Mouse (Mus musculus) mature B cell (primary cell): Measurements from ENCODE around the gene Rps5.
"Not testable (repeated sequence)": the region's sequence is repeated elsewhere in the genome, so short reads cannot be mapped to it uniquely, and the experiment has no call there.

Experiments
- in situ Hi-C: fragments of 300-500 bp; cut with MboI; formaldehyde crosslinking; loops from 2 replicates; pipeline ENCODE4 v1.14.3; 2019

Gene Rps5

DNA sequence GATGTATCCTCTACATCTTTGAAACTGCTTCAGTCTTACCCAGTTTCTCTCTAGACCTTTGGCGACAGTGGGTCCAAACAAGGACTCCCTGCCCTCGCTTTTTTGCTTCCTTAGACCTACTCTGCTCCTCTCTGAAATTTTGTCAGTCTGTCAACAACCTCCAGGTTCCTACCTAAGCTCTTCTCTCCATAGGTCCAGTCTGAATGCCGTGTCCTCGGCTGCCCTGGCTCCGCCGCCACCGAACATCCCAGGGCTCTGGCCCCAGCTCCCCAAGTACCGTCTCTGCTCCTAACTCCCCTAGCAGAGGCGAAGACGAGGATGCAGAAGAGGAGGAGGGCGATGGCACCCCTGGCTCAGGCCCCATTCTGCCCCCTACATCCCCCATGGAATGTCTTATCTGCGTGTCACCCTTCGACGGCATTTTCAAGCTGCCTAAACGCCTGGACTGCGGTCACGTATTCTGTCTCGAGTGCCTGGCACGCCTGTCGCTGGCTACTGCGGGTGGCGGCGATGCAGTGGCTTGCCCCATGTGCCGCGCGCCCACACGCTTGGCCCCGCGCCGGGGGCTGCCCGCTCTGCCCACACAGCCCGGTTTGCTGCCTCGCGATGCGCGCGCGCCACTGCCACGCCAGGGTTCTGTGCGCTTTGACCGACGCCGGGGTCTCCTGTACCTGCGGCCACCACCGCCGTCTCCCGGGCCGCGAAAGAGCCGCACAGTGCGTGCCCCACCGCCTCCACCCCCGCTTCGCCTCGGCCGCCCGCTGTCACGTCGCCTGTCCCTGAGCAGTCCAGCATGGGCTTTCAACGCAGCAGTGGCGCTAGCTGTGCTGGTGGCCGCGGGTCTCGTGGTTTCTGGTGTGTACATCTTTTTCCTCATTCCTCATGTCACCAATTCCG is 5.9 kb downstream of the Rps5 start:
- in situ Hi-C loops: no loop called here

DNA sequence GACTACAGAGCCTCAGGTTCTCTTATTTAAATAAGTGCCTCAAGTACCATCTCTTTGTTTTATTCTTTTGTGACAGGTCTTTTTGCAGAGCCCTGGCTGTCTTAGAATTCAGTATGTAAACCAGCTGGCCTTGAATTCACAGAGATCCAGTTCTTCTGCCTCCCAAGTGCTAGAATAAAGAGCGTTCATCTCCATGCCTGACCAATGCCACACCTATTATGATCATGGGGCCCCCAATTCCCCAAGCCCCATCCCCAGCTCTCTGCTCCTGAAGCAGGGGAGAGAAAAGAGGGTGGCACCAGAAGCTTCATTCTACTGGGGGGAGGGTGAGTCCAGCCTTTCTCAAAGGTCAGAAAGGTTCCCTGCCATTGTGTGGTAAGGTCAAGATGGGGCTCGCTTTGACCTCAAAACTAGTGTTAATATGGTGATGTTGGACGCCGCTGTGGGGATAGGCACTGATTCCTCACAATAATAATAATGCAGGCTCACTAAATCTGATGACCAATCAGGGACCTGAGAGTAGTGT is 11.6 kb downstream of the Rps5 start:
- in situ Hi-C loops: no loop called here

DNA sequence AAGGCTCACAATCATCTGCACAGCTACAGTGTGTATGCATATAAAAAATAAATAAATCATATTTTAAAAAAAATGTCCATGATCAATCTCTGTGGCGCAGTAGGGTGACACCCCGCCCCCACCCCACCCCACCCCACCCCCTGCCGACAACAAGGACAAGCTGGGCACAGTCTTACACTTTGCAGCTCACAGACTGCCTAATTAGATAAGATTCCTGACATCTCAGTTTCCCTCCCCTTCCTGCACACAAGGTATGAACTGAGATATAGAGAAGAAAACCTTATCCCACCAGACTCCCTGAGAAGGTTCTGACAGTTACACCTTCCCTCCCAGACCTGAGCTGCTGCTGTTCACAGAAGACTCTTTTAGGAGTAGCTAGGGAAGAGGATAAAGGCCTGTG is 12.7 kb downstream of the Rps5 start:
- in situ Hi-C loops: no loop called here

DNA sequence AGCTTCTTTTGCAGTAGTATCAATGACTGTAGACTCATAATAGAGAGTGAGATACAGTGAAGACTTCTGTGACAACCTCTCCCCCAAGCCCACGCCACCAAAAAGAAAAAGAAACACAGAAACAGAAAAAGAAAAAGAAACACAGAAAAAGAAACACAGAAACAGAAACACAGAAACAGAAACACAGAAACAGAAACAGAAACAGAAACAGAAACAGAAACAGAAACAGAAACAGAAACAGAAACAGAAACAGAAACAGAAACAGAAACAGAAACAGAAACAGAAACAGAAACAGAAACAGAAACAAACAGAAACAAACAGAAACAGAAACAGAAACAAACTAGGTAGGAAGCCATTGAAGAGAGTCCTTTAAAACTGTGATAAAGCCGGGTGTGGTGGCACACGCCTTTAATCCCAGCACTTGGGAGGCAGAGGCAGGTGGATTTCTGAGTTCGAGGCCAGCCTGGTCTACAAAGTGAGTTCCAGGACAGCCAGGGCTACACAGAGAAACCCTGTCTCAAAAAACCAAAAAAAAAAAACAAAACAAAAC is 15.2 kb downstream of the Rps5 start:
- in situ Hi-C loops: not testable (repeated sequence)

- in situ Hi-C loops: no loop called here
Measured at GRCm38 (mm10) chr7:12940599-12940998, 18.5 kb downstream of the Rps5 start.

GRCm38 (mm10) chr7:12943488-12943887 is 21.4 kb downstream of the Rps5 start:
- in situ Hi-C loops: no loop called here

DNA sequence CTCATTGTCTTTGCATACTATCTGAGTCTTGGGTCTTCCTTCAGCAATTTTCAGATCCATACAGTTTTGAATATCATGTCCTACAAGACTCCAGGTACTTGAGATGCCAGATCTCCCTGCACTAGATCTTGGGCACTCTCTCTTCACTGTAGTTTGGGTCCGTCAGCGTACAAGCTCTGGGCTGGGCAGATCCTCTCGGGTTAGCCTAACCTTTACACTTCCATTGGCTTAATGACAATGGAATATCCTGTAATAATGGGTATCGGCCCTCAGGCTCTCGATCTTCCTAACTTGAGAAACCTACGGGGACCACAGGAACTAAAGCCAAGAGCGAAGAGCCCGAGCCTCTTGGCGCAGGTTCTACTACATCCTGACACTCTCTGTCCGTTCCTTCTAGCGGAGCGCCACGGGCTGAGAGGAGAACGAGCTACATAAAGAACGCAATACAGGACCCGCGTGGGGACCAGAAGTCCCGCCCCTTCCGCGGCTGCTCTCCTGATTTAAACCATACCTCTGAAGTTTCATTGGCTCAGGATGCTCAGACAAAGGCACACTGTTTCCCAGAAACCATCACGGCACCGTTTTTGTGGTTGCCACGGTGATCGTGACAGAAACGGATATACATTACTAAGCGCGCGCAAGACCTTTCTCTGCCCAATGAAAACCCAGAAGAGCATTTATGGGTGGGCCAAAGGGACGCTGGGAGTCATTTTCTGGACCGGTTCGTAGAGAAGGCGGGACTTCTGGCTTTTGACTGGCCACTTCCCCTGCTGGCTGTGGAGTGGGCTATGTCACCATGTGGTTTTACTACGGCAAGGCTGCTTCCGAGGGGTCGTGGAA is 27.2 kb downstream of the Rps5 start:
- in situ Hi-C loops: no loop called here

- in situ Hi-C loops: no loop called here
Measured at GRCm38 (mm10) chr7:12949872-12950229, 27.8 kb downstream of the Rps5 start.

DNA sequence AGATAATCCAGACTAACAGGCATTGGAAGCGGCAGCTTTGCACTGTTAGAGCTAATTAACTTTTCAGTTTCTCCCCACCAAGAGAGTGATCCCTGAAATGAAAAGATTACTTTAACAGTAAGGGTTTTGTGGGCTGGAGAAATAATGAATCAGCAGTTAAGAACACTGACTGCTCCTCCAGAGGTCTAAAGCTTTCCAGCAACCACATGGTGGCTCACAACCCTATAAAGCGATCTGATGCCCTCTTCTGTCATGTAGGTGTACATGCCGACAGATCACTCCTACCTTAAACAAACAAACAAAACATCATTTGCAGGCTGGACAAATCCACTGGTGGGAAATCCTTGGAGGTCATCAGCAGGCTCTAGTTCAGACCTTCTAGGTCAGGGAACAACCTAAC is 32.8 kb downstream of the Rps5 start:
- in situ Hi-C loops: no loop called here

DNA sequence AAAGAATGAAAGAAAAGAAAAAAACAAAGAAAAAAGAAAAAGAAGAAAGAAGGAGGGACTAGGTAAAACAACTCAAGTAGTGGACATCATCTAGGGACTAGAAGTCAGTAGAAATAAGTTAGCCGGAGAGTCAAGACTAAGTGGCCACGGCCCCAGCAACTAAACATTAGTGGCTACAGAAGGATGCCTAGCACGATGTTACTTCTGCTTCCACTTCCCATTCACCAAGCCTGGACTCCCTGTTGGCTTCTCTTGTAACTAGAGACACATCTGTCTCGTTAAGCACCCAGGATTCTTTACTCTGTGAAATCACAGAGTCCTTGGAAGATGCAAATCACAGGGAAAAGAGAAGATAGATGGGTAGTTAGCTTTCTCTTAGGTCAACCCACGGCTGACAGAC is 35.4 kb downstream of the Rps5 start:
- in situ Hi-C loops: no loop called here

DNA sequence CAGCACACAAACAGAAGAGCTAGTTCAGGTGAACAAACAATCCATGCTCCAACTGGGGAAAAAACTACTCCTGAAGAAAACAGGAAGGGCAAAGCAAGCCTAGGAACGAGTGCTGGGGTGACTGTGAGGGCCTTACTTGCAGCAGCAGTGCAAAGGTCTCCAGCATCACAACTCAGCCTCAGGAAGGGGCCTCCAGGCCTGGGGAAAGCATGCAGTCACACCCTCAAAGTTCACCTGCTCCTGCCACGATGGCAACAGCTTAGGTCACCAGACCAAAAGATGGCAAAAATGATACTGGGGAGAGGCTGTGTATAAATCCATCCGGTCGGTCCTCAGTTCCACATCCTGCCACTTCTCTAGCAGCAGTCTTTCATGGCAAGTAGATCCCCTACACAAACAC is 36.9 kb downstream of the Rps5 start:
- in situ Hi-C loops: no loop called here

DNA sequence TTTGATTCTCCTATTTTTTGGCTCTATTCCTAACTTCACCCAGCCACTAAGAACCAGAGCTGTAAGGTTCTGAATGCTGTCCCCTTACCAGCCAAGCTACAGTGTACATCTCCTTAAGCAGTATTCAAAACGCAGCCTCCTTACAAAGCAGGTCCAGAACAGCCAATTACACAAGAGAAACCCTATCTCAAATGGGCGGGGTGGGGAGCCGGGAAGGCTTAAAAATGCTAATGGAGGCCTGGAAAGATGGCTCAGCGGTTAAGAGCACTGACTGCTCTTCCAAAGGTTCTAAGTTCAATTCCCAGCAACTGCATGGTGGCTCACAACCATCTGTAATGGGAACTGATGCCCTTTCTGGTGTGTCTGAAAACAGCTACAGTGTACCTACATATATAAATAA is 37.6 kb downstream of the Rps5 start:
- in situ Hi-C loops: no loop called here

GRCm38 (mm10) chr7:12961511-12962141 is 39.5 kb downstream of the Rps5 start:
- in situ Hi-C loops: no loop called here

- in situ Hi-C loops: no loop called here
Measured at GRCm38 (mm10) chr7:12965678-12966091, 43.6 kb downstream of the Rps5 start, which contains the start of gene Zfp324. Zfp324 (plus strand) TSS chr7:12965838.

GRCm38 (mm10) chr7:12966104-12966845 is 44.2 kb downstream of the Rps5 start:
- in situ Hi-C loops: no loop called here

GRCm38 (mm10) chr7:12970906-12971305 is 48.8 kb downstream of the Rps5 start:
- in situ Hi-C loops: no loop called here
